Mouse (Mus musculus): ENCODE data around the gene Son.

Gene Son

DNA sequence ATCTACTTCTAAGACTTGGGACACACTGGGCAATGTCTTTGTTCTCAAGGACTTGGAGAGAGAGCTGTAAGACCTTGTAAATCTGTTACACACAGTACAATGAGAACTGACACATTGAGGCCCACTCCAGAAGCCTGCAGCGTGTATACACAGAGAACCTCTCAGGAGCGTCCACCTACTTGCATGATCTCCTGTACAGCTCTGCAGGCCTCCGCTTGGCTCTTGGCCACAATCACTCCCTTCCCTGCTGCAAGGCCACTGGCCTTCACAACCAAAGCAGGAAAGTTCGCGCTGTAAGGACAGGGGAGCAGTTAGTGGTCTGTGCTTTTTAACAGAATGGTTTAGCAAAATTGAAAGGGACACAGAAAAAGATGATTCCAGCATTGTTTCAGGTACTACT lies 8.1 kb upstream of the Son start:
- CTCF ChIA-PET: interaction anchor here (1.0 kb wide), 1 partner anchor 18 kb away, joined by 5 read pairs; no protein-coding TSS in a partner anchor

DNA sequence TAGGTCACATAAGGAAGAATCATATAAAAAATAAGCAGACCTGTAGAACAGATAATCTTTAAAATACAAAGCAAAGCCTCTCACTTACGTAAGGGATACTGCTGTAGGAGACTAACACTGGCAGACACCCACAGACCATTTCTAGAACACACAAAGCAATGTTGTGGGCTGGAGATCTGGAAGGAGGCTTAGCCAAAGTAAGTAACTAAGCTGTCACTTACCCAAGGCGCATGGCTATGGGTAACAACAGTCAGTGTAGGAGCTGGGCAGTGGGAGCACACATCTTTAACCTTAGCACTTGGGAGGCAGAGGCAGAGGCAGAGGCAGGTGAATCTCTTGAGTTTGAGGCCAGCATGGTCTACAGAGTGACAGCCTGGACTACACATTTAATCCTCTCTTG lies 7.7 kb upstream of the Son start:
- CTCF ChIA-PET: no interaction called here

DNA sequence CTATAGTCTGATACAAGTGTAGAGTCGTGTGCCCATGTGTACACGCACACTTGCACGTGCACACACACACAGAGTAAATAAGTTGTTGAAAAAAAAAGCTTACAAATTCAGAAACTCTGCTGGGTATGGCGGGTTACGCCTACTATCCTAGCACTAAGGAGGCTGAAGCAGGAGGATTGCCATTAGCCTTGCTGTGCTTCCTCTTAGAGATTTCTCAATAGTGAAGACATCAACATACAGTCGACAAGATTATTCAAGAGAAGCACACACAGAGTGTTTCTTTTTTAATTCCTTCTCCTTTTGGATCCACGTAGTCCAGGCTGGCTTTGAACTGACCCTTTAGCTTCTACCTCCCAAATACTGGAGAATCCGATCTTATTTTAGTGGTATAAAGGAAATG lies 7.1 kb upstream of the Son start:
- CTCF ChIA-PET: no interaction called here

DNA sequence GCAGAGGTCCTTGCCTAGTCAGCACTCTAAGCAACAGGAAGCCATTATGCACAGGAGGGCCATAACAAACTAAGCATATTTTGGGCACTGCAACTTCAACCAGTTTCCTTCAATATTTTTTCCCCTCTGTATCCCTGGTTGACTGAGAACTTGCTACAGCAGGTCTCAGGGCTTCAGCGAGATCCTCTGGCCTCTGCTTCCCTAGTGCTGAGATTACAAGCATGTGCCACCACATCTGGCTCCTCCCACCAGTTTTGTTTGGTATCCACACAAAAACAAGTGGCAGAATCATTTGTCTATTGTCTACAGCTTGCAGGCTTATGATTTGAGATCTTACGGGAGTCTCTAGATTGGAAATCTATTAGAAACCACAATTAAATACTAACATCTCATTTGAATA lies 2.4 kb upstream of the Son start:
- CTCF ChIA-PET: interaction anchor here (0.6 kb wide), 3 partner anchors 44 to 107 kb away, joined by 6 to 9 read pairs (median 7); partner anchors contain the start of gene Donson

DNA sequence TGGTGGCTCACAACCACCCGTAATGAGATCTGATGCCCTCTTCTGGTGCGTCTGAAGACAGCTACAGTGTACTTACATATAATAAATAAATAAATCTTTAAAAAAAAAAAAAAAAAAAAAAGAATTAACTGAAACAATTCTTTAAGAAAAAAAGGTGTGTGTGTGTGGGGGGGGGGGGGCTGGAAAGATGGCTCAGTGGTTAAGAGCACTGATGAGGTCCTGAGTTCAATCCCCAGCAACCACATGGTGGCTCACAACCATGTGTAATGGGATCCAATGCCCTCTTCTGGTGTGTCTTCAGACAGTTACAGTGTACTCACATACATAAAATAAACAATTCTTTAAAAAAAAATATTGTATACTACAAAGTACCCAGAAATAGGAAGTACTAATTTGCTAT lies 1.9 kb upstream of the Son start:
- CTCF ChIA-PET: interaction anchor here (0.6 kb wide), 2 partner anchors 59 to 106 kb away, joined by 7 to 9 read pairs; no protein-coding TSS in a partner anchor

DNA sequence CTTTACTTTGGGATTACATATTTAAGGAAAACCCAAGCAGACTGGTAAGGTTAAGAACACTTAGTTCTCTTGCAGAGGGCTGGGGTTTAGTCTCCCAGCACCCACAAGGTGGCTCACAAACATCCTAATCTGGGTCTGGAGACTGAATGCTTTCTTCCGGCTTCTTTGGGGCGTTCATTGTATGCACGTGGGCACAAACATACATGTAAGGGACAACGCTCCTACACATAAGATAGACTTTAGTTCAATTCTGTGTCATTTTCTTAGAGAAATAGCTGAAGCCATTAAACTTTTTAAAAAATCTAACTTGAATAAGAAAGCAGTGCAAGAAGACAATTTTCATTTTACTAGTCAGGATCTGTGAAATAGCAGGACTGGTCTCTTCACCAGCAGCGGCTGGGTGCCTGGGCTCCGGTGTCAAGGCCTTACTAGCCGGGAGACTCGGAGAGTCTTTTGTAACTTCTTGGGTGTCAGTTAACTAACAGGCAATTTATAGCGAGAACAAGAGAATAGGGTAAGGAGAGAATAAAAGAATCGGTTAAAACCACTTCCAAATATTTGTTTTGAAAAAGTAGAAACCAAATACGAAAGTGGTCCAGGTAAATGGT lies 1.2 kb upstream of the Son start:
- CTCF ChIA-PET: no interaction called here

DNA sequence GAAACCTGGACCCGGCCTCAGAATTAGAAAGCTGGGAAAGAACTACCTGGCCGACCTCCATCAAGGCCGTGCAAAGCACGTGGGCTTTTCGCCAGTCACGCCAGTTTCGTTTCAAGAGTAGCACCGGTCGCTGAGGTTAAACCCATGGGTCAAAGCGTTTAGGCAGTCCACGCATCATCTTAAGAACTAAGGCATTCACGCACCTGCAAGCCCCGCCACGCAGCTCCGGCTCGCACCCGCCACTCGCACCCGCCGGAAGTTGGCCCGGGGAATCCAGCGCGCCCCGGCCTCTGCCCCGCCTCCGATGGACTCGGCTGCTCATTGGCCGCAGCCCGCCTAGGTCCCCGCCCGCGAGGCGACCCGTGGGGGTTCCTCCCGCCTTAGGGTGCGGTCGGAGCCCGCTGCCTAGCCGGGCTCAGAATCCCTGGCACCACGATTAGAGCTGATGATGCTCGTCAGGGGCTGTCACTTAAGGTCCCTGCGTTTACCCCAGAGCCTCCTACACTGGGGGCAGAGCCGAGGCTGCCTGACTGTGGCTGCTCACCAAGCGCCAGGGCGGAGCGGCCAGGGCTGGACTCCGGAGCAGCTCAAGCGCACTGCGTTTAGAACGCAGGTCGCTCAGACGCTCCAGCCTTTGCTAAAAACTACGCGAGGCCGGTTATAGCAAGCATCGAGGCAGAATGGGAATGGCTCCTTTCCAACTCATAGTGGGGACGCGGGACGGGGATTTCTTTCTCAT lies 456 bp upstream of the Son start, which contains the start of gene Gart:
Gene Gart, minus strand, starts transcription at position 272 of the 739 bp plus-strand sequence.
- CTCF ChIA-PET: interaction anchor here (0.6 kb wide), 1 partner anchor 11 kb away, joined by 3 read pairs; no protein-coding TSS in a partner anchor

DNA sequence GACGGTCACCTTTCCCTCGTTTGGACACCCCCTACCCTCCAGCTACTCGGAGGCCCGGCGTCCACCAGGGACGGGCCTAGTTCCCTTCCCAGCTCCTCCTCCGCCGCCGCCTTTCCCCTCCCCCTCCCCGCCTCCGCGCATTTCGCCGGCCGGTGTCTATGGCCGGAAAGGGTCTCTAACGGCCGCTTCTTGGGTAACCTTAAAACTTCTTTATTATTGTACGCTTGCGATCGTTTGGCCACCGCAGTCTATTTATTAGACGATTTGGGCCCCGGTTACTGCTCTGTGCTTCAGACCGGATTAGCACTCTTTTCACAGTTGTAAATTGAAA lies 879 bp downstream of the Son start:
- CTCF ChIA-PET: interaction anchor here (0.7 to 0.9 kb wide), 2 partner anchors 35 to 40 kb away, joined by 4 read pairs; no protein-coding TSS in a partner anchor

DNA sequence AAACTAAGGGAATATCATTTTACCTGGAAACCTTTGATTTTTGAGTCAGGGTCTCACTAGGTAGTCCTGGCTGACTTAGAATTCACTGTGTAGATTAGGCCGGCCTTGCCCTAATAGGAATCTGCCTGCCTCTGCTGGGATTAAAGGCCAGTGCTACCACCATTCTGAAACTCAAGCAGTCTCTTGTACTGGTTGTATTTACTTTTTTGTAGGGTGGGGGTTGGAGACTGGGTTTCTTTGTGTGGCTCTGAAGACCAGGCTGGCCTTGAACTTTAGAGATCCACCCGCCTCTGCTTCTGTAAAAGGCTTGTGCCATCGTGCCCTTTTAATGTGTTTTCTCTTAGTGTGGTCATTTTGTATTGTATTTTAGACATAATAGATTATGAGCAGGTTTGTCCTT lies 1.9 kb downstream of the Son start:
- CTCF ChIA-PET: interaction anchor here (0.6 to 0.9 kb wide), 2 partner anchors 36 to 151 kb away, joined by 3 to 4 read pairs; no protein-coding TSS in a partner anchor

DNA sequence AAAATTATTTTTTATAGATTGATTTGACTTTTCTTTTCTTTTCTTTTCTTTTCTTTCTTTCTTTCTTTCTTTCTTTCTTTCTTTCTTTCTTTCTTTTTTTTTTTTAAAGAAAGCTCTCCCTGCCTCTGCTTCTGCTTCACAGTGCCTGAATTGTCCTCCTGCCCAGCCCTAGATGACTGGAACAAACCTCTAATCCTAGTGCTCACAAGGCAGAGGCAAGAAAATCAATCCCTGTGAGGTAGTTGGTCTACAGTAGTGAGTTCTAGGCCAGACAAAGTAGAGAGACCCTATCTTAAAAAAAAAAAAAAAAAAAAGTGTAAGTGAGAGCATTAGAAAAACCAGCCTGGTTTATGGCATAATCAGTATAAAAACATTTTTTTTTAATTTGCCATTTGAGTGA lies 2.5 kb downstream of the Son start:
- CTCF ChIA-PET: interaction anchor here (0.9 kb wide), 1 partner anchor 152 kb away, joined by 3 read pairs; no protein-coding TSS in a partner anchor

DNA sequence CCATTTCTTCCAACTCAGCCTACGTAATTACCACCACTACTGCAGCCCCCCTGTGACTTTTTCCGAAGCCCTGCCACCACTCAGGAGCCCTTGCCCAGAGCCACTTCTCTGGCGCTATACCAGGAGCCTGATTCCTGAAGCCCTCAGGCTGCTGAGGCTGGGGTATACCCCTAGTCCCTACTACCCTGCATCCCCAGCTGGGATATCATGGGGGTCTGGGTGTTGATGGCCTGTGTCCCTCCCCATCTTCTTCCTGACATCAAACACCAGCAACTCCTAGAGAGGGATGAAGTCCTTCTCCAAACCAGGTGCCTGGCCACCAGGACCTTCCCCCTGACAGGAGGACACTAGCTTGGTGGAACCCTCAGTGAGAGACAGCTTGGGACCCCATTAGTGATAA lies 4.9 kb downstream of the Son start:
- CTCF ChIA-PET: no interaction called here

DNA sequence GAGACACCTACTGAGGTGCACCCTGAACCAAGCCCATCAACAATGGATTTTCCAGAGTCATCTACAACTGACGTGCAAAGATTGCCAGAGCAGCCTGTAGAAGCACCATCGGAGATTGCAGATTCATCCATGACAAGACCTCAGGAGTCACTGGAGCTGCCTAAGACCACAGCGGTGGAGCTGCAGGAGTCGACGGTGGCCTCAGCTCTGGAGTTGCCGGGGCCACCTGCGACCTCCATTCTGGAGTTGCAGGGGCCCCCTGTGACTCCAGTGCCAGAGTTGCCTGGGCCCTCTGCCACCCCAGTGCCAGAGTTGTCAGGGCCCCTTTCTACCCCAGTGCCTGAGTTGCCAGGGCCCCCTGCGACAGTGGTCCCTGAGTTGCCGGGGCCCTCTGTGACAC lies 8.0 kb downstream of the Son start:
- CTCF ChIA-PET: no interaction called here

DNA sequence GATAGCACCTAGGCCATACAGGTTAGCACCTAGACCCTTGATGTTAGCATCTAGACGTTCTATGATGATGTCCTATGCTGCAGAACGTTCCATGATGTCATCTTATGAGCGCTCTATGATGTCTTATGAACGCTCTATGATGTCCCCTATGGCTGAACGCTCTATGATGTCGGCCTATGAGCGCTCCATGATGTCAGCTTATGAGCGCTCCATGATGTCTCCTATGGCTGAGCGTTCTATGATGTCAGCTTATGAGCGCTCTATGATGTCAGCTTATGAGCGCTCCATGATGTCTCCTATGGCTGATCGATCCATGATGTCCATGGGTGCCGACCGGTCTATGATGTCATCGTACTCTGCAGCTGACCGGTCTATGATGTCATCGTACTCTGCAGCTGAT lies 10.0 kb downstream of the Son start:
- CTCF ChIA-PET: no interaction called here

DNA sequence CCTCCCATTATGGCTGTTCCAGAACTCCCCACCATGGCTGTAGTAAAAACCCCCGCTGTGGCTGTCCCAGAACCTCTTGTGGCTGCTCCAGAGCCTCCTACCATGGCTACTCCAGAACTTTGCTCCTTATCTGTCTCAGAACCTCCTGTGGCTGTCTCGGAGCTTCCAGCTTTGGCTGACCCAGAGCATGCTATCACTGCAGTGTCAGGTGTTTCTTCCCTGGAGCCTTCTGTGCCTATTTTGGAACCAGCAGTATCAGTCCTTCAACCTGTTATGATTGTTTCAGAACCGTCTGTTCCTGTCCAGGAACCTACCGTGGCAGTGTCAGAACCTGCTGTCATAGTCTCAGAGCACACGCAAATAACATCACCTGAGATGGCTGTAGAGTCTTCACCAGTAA lies 11.2 kb downstream of the Son start:
- CTCF ChIA-PET: no interaction called here

DNA sequence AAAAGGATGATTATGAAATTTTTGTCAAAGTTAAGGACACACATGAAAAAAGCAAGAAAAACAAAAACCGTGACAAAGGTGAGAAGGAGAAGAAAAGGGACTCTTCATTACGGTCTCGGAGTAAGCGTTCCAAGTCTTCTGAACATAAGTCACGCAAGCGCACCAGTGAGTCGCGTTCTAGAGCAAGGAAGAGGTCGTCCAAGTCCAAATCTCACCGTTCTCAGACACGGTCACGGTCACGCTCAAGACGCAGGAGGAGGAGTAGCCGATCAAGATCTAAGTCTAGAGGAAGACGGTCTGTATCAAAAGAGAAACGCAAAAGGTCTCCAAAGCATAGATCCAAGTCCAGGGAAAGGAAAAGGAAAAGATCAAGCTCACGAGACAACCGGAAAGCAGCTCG lies 12.5 kb downstream of the Son start:
- CTCF ChIA-PET: no interaction called here

DNA sequence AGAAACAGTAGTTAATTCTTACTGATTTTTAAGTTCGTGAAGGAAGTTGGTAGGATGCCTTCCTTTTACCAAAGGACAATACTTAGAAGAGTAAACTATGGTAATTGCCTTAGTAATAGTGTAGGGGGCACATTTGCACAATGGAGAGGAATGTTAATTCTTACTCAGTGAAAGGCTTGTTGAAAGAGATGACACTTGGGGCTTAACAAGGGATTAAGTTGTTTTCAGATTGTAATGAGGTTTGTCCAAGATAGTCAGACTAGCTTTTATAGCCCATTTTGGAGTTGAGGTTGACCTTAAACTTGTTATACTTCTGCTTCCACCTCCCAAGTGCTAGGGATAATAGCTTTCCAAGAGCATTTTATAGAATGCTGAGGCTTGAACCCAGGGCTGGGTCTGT lies 14.1 kb downstream of the Son start:
- CTCF ChIA-PET: no interaction called here

DNA sequence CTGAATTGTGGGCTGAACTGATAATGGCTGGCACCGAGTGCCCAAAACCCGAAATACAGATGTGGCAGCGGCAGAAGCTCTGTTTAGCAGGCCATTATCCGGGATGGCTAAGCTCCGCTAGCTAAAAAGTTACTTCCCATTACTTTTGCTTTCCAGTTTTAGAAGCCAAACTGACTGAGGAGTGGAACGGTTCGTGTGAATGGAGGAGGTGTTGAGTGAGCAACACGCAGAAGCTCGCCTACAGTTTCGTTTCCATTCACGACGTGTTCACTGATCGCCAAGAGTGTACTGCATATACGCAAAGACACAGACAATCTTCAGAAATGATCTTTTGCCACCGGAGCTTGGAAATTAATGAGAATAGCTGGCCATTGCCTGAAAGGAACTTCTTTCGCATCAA lies 15.0 kb downstream of the Son start:
- CTCF ChIA-PET: interaction anchor here (0.6 kb wide), 1 partner anchor 300 kb away, joined by 3 read pairs; no protein-coding TSS in a partner anchor

DNA sequence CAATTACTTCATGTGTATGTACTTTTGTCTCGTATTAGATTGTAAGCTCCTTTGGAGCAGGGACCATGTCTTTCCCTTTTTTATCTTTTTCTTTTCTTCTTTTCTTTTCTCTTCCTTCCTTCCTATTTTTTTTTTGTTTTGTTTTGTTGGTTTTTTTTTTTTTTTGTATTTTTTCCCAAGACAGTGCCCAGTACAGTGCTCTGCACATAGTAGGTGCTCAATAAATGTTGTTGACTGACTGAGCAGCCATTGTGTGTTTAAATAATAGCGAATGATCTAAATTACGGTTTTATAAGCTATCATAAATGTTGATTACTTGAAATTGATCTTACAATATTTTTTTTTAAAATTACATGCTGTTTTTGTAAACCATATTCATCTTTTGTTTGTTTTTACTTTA lies 16.5 kb downstream of the Son start:
- CTCF ChIA-PET: no interaction called here

DNA sequence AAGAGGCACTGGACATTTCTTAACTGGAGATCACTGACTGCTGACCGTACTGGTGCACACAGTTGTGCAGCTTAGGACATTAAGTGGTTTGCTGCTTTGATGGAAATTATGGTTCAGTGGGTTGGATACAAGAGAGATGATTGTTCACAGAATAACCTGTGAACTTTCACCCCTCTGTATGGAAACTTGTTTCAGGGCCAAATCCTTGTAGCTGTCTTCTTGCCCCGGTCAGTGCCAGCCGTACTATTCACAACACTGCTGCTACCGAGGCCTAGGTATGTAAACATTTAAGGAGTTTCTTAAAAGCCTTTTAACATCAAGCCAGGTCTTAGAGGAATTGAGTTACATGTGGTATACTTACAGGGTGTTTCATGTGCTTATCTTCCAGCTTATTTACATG lies 27.2 kb downstream of the Son start:
- CTCF ChIA-PET: no interaction called here

DNA sequence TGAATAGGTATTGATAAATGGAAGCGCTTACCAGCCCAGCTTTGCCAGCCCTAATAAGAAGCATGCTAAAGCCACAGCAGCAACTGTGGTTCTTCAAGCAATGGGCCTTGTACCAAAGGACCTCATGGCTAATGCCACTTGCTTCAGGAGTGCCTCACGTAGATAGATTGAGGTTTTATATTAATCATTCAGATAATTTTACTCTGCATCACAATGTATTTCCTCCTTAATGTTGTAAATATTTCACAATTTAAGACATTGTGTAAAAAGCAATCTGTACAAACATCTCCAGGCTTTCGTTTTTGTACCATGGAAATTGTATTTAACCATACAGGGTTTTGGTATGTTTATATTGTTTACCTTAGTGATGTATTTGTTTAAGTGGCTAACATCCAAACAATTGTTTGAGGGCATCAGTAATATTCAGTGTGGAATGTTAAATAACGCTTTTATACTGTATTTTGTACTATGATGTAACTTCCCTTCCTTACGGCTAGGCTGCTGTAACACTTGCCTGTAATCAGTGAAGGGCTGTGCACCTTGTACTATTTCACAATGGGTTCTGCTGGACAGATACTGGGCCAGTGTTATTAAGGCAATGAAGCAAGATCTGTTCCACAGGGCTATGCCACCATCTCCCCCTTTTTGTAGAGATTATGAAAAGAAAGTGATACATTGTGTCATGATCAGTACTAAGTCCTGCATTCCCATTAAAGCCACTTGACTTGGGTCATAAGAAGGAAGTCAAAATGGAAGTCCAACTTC lies 31.0 kb downstream of the Son start:
- CTCF ChIA-PET: no interaction called here

DNA sequence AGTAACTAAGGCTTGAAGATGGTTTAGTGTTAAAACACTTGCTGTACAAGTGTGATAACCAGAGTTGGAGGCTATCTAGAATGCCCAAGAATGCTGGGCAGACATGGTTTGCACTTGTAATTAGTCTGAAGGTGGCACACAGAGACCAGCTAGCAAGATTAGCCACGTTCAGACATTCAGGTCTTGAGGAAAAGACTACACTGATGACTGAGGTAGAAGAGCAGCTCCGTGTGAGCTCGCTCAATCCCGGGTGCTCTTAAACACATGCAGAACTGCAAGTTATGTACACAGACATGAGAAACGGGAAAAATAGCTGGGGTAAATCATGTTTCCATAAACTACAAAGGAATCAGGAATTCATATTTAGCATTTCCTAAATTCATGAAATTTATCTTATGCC lies 33.4 kb downstream of the Son start:
- CTCF ChIA-PET: no interaction called here

DNA sequence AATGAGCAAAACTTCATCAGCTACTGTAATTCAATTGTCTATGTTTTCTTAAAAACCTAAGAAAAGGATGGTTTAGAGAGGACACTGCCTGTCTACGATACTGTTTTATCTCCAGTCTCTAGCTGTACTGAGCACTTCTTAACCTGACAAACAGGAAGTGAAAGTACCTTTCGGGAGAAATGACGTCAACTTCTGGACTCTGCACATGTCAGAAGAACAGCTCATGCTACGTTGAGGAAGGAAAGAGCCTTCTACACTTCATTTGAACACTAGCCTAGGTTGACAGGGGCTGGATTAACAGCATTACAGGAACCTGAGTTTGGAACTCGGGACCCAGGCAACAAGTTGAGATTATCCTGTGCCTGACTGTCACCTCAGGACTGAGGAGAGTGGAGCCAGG lies 38.2 kb downstream of the Son start:
- CTCF ChIA-PET: interaction anchor here (1.5 kb wide), 1 partner anchor 9 kb away, joined by 3 read pairs; no protein-coding TSS in a partner anchor

DNA sequence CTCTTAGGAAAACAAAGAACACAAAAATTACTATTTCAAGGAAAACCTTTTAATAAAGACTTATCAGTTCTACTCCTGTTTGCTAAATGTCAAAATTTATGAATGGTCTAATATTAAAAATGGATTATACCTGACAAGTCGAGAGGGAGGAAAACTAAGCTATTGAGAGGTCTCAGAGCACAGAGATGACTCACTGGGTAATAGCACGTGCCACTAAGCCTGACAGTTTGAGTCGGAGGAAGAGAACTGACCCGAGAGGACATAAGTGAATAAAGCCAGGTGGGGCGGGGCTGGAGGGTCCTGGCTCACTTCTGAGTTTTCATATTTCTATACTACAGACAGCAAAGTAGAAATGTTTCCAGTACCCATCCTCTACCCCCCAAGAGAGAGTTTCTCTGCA lies 39.1 kb downstream of the Son start:
- CTCF ChIA-PET: no interaction called here
